Mouse (Mus musculus) forelimb bud, embryonic 11.5 days (tissue): ENCODE results near the gene Kifc1.
"Not testable (repeated sequence)": the region's sequence is repeated elsewhere in the genome, so short reads cannot be mapped to it uniquely, and the experiment has no call there.

Experiments
- DNase-seq: peaks from one replicate; pipeline ENCODE4 v3.0.0-alpha.2; 2012; ENCODE audit warnings: low read depth, low spot score

Kifc1 gene

DNA sequence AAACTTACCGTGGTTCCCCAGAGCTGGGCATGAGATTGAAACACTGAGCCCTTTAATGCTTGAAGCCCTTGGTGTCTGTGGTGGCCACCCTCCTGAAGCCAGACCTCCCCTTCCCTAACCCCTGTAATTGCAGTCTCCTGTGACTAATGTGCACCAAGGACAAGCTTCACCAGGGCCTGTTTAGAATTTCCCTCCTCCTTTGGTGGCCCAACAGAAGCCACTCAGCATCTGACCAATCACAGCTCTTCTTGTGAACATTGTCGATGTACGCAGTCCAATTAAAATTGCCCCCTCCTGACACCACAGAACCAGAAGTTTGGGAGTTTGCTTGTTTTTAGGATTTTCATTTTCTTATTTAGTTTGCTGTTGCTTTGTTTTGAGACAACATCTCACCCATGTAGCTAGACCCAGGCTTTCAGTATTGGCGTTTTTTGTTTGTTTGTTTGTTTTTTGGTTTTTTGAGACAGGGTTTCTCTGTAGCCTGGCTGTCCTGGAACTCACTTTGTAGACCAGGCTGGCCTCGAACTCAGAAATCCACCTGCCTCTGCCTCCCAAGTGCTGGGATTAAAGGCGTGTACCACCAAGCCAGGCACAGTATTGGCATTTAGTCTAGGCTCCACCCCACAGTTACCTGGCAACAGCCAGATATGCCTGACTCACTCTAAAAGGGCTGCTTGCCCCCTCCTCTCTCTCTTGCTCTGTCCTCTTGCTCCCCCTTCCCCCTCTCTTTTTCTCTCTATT, 13.6 kb upstream of the Kifc1 start:
- DNase-seq, result not testable (repeated sequence)

DNA sequence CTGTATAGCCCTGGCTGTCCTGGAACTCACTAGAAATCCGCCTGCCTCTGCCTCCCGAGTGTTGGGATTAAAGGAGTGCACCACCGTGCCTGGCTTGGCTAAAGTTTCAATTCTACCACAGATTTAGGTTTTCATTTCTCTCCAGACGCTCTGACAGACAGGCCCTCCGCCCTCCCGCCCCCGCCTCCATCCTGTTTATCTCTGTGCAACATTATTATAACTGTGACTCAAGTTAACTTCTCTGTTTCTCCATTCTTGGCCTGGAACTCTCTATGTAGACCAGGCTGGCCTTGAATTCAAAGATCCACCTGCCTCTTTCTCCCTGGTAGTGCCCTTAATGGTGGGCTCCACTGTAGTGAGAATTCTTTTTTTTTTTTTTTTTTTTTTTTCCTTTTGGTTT, 12.0 kb upstream of the Kifc1 start:
- no peak for DNase-seq

GRCm38 (mm10) chr17:33902079-33902478, 11.6 kb upstream of the Kifc1 start:
- no peak for DNase-seq

GRCm38 (mm10) chr17:33901653-33902052, 11.2 kb upstream of the Kifc1 start:
- DNase-seq, result no peak

DNA sequence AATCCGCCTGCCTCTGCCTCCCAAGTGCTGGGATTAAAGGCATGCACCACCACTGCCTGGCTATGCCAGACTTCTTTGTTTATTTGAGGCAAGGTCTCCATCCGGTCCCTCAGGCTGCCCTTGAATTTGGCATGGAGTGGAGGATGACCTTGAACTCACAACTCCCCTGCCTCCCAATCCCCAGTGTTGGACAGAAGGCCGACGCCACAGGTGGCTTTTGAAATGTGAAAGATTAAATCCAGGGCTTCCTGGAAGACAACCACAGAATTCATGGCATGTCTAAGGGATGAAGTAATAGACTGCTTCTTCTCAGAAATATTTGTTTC, 10.5 kb upstream of the Kifc1 start:
- no peak for DNase-seq

DNA sequence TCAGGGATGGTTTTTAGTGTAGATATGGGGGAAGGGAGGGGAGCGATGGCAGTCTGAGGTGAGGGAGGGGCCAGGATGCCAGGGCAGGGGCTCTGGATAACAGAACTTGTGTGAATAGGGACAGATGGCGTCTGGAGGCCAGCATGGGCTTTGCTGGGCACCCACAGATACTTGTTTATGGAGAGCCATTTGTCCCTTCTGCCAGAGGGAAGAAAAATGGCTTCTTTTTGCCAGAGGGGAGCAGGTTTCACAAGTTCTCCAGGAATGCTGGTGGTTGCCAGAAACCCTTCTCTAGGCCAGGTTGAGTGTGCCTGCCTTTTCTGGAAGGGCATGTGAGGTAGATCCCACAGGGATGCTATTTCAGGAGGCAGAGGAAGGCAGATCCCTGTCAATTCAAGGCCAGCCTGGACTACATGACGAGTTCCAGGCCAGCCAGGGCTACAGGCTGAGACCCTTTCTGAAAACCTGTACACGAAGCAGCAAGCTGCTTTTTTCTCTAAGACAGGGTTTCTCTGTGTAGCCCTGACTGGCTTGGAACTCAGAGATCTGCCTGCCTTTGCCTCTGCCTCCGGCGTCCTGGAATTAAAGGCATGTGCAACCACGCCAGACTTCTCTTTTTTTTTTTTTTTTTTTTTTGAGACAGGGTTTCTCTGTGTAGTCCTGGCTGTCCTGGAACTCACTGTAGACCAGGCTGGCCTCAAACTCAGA, 10.0 kb upstream of the Kifc1 start:
- DNase-seq, result no peak

GRCm38 (mm10) chr17:33899642-33900041, 9.2 kb upstream of the Kifc1 start:
- DNase-seq, result no peak

- DNase-seq, result not testable (repeated sequence)
Observed at GRCm38 (mm10) chr17:33898193-33898592, 7.7 kb upstream of the Kifc1 start.

DNA sequence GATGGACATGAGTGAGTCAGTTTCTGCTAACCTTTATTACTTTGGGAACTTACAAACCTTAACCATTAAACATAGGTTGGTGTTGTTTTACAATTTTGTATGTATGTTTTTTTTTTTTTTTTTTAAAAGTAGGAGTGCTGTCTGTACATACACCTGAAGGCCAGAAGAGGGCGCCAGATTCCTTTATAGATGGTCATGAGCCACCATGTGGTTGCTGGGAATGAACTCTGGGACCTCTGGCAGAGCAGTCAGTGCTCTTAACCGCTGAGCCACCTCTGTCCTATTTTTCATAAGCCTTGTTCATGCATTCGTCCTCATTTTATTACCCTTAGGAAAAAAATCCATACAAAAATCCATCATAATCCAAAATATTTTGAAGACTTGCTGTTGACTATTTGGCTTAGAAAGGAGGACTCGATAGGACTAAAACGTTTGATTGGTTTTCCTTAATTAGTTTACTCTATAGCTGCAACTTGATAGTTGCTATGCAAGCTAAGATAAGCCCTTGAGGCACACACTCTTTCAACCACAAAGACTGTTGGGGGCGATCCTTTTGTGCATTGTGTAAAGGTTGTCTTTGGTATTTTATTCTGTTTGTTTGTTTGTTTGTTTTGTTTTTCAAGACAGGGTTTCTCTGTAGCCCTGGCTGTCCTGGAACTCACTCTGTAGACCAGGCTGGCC, 6.8 kb upstream of the Kifc1 start:
- peak; percentile 70 for DNase-seq

DNA sequence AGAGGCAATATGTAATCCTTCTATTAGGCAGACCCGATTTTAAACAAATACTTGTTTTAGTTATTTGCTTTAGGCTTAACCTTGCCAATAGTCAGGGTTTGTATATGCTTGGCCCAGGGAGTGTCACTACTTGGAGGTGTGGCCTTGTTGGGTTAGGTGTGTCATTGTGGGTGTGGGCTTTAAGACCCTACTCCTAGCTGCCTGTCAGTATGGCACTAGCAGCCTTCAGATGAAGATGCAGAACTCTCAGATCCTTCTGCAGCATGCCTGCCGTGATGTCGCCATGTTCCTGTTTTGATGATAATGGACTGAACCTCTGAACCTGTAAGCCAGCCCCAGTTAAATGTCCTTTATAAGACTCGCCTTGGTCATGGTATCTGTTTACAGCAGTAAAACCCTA, 2.5 kb upstream of the Kifc1 start:
- not testable (repeated sequence) for DNase-seq

DNA sequence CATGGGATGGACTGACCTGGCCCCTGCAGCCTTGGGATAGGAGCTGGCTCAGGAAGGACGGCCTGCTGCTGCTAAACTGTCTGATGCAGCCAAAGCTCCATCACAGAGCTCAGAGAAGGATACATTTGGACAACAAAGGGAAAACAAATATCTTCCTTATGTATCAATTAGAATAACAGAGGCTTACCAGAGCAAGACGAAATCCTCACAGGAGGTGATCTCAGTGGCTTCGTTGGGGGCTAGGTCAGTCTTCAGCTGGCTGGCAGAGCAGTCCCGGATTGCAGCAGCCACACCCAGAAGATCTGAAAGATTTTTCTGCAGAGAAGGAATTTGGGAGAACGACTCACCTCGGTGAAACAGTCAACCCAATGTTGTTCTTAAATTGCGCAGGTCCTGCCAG, 2.0 kb upstream of the Kifc1 start:
- no peak for DNase-seq

GRCm38 (mm10) chr17:33891892-33892291, 1.4 kb upstream of the Kifc1 start:
- DNase-seq, result not testable (repeated sequence)

DNA sequence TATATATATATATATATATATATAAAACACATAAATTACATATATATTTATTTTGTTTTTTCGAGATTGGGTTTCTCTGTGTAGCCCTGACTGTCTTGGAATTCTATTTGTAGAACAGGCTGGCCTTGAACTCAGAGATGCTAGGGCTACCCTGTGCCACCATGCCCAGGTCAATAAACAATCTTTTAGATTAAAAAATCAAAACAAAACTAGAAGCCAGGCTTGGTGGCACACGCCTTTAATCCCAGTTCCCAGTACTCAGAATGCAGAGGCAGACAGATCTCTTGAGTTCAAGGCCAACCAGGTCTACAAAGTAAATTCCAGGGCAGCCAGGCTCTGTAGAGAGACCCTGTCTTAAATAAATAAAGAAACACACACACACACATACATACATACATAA, 896 bp upstream of the Kifc1 start:
- no peak for DNase-seq

- not testable (repeated sequence) for DNase-seq
Observed at GRCm38 (mm10) chr17:33889941-33890532, 424 bp downstream of the Kifc1 start.

GRCm38 (mm10) chr17:33888230-33888629, 2.2 kb downstream of the Kifc1 start:
- not testable (repeated sequence) for DNase-seq

GRCm38 (mm10) chr17:33887802-33888201, 2.7 kb downstream of the Kifc1 start:
- not testable (repeated sequence) for DNase-seq

DNA sequence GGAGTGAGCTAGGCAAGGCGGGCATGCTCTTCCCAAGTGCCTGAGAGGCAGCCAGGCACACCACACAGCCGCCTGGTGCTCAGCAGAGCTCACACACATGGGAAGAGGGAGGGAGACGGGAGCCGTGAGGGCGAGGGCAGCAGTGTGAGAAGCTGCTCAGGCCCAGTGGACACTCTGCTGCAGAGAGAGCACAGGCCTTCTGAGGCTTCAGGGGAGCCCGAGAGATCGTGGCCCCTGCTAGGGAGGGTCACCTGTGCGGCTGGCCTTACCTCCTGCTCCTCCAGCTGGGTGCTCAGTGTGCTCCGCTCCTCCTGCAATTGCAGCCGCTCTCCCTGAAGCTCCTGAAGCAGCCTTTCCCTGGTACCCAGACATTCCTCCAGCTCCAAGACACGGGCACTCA, 6.1 kb downstream of the Kifc1 start:
- DNase-seq, result not testable (repeated sequence)

- not testable (repeated sequence) for DNase-seq
Observed at GRCm38 (mm10) chr17:33875797-33876196, 14.7 kb downstream of the Kifc1 start.

GRCm38 (mm10) chr17:33874411-33874810, 16.1 kb downstream of the Kifc1 start:
- DNase-seq, result no peak

GRCm38 (mm10) chr17:33873537-33873936, 16.9 kb downstream of the Kifc1 start, which contains the start of gene Gm7029:
Gene Gm7029, plus strand, starts transcription at chr17:33873837.
- DNase-seq, result not testable (repeated sequence)

DNA sequence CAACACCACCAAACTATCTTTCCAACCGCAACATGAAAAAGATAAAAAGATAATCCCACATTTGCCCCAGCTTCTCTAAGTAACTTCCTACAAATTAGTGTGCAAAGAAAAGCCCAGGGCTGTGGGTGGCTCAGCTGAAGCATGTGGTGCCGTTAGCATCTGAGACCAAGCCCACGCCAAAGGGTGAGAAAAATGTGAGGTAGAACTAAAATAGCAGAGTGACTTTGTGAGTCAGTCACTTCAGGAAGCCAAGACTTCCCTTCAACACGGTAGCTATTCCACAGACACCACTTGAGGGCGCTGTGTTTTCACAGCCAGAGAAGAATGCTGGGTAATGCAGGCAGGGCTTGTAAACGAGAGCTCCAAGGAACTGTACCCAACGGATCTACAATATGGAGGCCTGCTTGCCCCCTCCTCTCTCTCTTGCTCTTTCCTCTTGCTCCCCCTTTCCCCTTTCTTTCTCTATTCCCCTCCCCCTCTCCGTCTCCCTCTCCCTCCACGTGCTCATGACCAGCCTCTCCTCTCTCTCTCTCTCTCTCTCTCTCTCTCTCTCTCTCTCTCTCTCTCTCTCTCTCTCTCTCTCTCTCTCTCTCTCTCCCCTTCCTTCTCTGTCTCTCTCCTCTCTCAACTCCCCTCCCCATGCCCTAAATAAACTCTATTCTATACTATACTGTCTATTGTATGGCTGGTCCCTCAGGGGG, 25.0 kb downstream of the Kifc1 start:
- DNase-seq, result peak; percentile 30

- DNase-seq, result no peak
Observed at GRCm38 (mm10) chr17:33857816-33858215, 32.6 kb downstream of the Kifc1 start.
